Mouse (Mus musculus) cortical plate, adult 2 months (tissue): ENCODE results near the gene L2hgdh.

Experiments used
- CTCF ChIP-seq: fragments of 200-500 bp; IDR thresholded peaks from 2 replicates; pipeline ENCODE4 v1.5.1; 2011; ENCODE audit warnings: mild to moderate bottlenecking, control low read depth, low read length; ENCODE audit not compliant: insufficient read depth; ENCODE audit errors: extremely low read depth
- POLR2A ChIP-seq: fragments of 200-500 bp; IDR thresholded peaks from 2 replicates; pipeline ENCODE4 v1.6.1; 2011; ENCODE audit warnings: mild to moderate bottlenecking, low read length, control low read depth; ENCODE audit not compliant: insufficient read depth; ENCODE audit errors: extremely low read depth

- TF ChIP-seq POLR2A (no peak), CTCF (no peak)
Measured at GRCm38 (mm10) chr12:69758221-69759185, 33.8 kb upstream of the L2hgdh start.
